Mouse (Mus musculus) gastrocnemius, postnatal 10 days (tissue): Measurements from ENCODE around the gene Nkx2-9. TPM values are rescaled to one million over a fixed set of nuclear protein-coding genes. Genes with fewer than 3 reads are reported as not detected.
A peak's percentile ranks its signal among the peaks of the same experiment; 100 is the strongest.

Source experiments
- DNase-seq: peaks from one replicate; pipeline ENCODE4 v3.0.0; 2021; ENCODE audit warnings: mixed read lengths
- long read RNA-seq, 2 experiments: library from polyadenylated mRNA; stranded (forward); transcript quantifications; one replicate each; pipeline ENCODE4 v2.0.0; 2021
- total RNA-seq, 2 experiments: library from RNA; stranded (reverse); gene quantifications; 2 replicates each; pipeline ENCODE4 v1.2.3; 2021

Nkx2-9 gene
- total RNA-seq, result not detected
- long read RNA-seq, experiment 1, result 0 reads
- long read RNA-seq, experiment 2, result 0 reads

- DNase-seq, result no peak
Observed at GRCm38 (mm10) chr12:56612761-56613437, at the start of gene Nkx2-9. Gene Nkx2-9 (minus strand): TSS chr12:56613284.

- DNase-seq, result peak; percentile 29
Observed at GRCm38 (mm10) chr12:56637181-56637566, 24.1 kb upstream of the Nkx2-9 start.

GRCm38 (mm10) chr12:56636534-56637180, 23.6 kb upstream of the Nkx2-9 start:
- DNase-seq, result no peak

- DNase-seq, result no peak
Observed at GRCm38 (mm10) chr12:56616088-56616487, 3.0 kb upstream of the Nkx2-9 start.

GRCm38 (mm10) chr12:56615391-56615790, 2.3 kb upstream of the Nkx2-9 start:
- DNase-seq, result no peak

GRCm38 (mm10) chr12:56614513-56614912, 1.4 kb upstream of the Nkx2-9 start:
- no peak for DNase-seq

GRCm38 (mm10) chr12:56613916-56614510, 929 bp upstream of the Nkx2-9 start:
- DNase-seq, result no peak

GRCm38 (mm10) chr12:56613438-56613830, 350 bp upstream of the Nkx2-9 start:
- DNase-seq, result no peak

- DNase-seq, result no peak
Observed at GRCm38 (mm10) chr12:56612349-56612735, 742 bp downstream of the Nkx2-9 start.

- no peak for DNase-seq
Observed at GRCm38 (mm10) chr12:56611504-56612348, 1.4 kb downstream of the Nkx2-9 start.

- DNase-seq, result no peak
Observed at GRCm38 (mm10) chr12:56610851-56611250, 2.2 kb downstream of the Nkx2-9 start.

- DNase-seq, result no peak
Observed at GRCm38 (mm10) chr12:56591722-56592121, 21.4 kb downstream of the Nkx2-9 start.

GRCm38 (mm10) chr12:56587830-56588229, 25.3 kb downstream of the Nkx2-9 start:
- no peak for DNase-seq

Other genes with a start within 250 kb of the Nkx2-9 start
- gene Nkx2-1, start 76.4 kb downstream of the Nkx2-9 start, total RNA-seq, result not detected
- under 1 TPM; 0.07 to 0.20 TPM for gene Pax9, start 78.5 kb upstream of the Nkx2-9 start, total RNA-seq